Mouse (Mus musculus) bone marrow, adult 2 months (tissue): ENCODE measurements around the gene Syngr1.

Source experiments
- CTCF ChIP-seq: fragments of 200-500 bp; IDR thresholded peaks from 2 replicates; pipeline ENCODE4 v1.5.1; 2011; ENCODE audit warnings: low read length, control low read depth; ENCODE audit not compliant: control insufficient read depth, insufficient read depth
- POLR2A ChIP-seq: fragments of 200-500 bp; IDR thresholded peaks from 2 replicates; pipeline ENCODE4 v1.6.1; 2011; ENCODE audit warnings: low read depth, mild to moderate bottlenecking, control low read depth, low read length, borderline replicate concordance; ENCODE audit not compliant: control insufficient read depth

DNA sequence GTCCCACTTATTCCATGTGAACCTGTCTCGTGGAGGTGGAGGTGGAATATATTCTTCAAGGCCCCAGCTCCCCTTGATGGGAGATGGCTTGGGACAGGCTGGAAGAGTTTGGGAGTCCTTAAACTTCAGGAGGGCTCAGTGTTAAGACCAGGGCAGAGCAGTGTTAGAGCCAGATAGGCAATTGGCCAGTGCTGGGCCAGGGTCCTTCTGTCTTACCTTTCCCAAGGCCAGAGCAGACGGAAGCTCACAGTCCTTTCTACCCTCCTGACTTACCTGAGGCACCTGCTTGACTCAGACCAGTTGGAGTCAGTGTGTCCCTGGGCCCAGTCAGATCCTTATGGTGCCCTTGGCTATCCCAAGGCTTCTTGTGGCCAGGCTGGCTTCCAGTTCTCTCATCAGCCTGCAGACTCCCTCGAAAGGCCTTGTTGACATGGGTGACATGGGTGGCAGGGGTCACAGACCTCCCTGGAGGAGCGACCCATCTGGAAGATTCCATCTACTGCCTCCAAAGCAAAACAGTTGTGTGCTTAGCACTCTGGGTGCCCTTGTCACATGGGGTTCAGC lies 71.3 kb downstream of the Syngr1 start:
- TF ChIP-seq POLR2A (no peak), CTCF (no peak)
